ENCODE assay signal across 15 mouse cellular contexts in the genomic region with DNA sequence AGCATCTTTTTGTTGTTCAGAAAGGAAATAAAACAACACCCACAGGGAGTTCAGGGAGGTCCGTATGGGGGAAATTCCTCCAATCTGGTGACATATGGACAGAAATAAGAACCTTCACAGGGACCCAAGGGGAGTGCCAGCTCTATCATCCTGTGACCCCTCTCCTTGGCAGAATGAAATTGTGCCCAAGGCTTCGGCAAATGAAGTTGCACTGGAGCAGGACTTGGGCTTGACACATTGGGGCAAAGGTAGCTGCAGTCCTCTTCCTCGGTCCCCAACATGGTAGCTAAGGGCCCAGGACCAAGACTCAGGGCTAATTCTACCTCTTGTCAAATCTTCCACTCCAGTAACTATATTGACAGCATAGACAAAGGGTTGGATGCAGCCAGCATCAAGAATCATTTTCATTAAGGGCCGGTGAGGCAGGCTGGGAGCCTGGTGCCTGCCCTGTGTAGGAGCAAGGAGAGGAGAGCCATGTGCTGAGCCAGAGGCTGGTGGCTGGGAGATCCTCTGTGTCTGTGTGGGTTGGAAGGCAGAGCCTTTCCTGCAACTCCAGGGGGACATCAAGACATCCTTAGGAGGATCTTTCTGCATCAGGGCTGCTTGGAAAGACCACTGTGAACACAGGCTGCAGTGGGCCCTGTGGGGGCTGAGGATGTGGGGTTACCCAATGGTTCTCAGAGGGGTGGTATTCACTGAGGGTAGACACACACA.
"Had no signal": no experiment of that assay in that cellular context is flagged by ENCODE, and none has a peak within 500 bp of the region (broad histone marks: within the 10 kb centered on the region; RNA-seq: fewer than 3 reads in every experiment).

No protein-coding gene starts in this region.

- H3K4me3 ChIP-seq: layer of hippocampus, adult 2 months; limb, embryonic 13.5 days; neural tube, embryonic 13.5 days; stomach, embryonic 15.5 days had no signal

- H3K9ac ChIP-seq: limb, embryonic 13.5 days; liver, embryonic 14.5 days; neural tube, embryonic 13.5 days; stomach, embryonic 15.5 days had no signal

- DNase-seq: kidney, postnatal 10 days; kidney, postnatal 4 days; left cerebral cortex, postnatal 4 days; lung, adult 2 months; lung, postnatal 36 days; midbrain, embryonic 14.5 days; retina, postnatal 1 day; right cerebral cortex, postnatal 4 days; thymus, adult 2 months had no signal

- ATAC-seq: lung, postnatal 0 days had no signal

- H3K9me3 ChIP-seq: limb, embryonic 13.5 days; neural tube, embryonic 13.5 days; stomach, embryonic 15.5 days had no signal

- H3K4me2 ChIP-seq: limb, embryonic 13.5 days; neural tube, embryonic 13.5 days; stomach, embryonic 15.5 days had no signal

- H3K36me3 ChIP-seq: limb, embryonic 13.5 days; neural tube, embryonic 13.5 days; stomach, embryonic 15.5 days had no signal

- H3K27ac ChIP-seq: layer of hippocampus, adult 2 months; limb, embryonic 13.5 days; liver, embryonic 14.5 days; neural tube, embryonic 13.5 days; stomach, embryonic 15.5 days had no signal

- H3K27me3 ChIP-seq: stomach, embryonic 15.5 days had no signal

- H3K4me1 ChIP-seq: limb, embryonic 13.5 days; stomach, embryonic 15.5 days had no signal
